Comparison of ENCODE assay signal across 21 mouse cellular contexts in genomic region chr2:155246231-155246630, GRCm38 (mm10). TPM values are rescaled to one million over a fixed set of nuclear protein-coding genes. Genes with fewer than 3 reads are reported as not detected.
A peak's percentile ranks its signal among the peaks of the same experiment; 100 is the strongest.
DNase-seq lines count a peak whose midpoint lies in the region; ATAC-seq and TF ChIP-seq lines count a peak whose summit lies in the region.
"Had no signal": no experiment of that assay in that cellular context is flagged by ENCODE, and none has a peak within 500 bp of the region (broad histone marks: within the 10 kb centered on the region; RNA-seq: fewer than 3 reads in every experiment).

No protein-coding gene starts in this region.

- ATAC-seq in heart, embryonic 11.5 days (replicated peaks; ENCODE audit: insufficient number of reproducible peaks, low FRiP score, low TSS enrichment) = no peak; the same call in 1 of the 2 replicates
- ATAC-seq in heart, embryonic 15.5 days (replicated peaks; ENCODE audit: insufficient number of reproducible peaks, insufficient read depth, low FRiP score, low read depth) = 0 out of 2 replicates have a peak, but pooled peaks have one; percentile 41
- no peak for ATAC-seq in intestine, postnatal 0 days
- no peak for ATAC-seq in hindbrain, embryonic 12.5 days (ENCODE audit: low FRiP score)
- ATAC-seq: intestine, embryonic 15.5 days had no signal

- peak; percentile 21 for DNase-seq in cerebellum, adult 11 months
- no peak for DNase-seq in cerebellum, adult 11-12 months
- no peak for DNase-seq in heart, embryonic 10.5 days (ENCODE audit: low spot score)
- no peak for DNase-seq in kidney, postnatal 4 days
- DNase-seq: gastrocnemius, adult 2 months; liver, embryonic 13.5 days; lung, postnatal 4 days; right cerebral cortex, postnatal 25 days; thymus, adult 2 months had no signal

- no peak overlapping the region for H3K4me3 ChIP-seq in heart, embryonic 11.5 days (ENCODE audit: low read depth, low read length)
- no peak overlapping the region for H3K4me3 ChIP-seq in heart, embryonic 10.5 days
- H3K4me3 ChIP-seq in heart, embryonic 15.5 days = no peak overlapping the region
- H3K4me3 ChIP-seq in intestine, postnatal 0 days (ENCODE audit: low read depth, low read length) = no peak overlapping the region
- no peak overlapping the region for H3K4me3 ChIP-seq in hindbrain, embryonic 12.5 days
- H3K4me3 ChIP-seq: forebrain, embryonic 10.5 days; gastrocnemius, adult 2 months; heart, adult 2 months; hindbrain, embryonic 15.5 days; intestine, embryonic 15.5 days; limb, embryonic 13.5 days; liver, embryonic 13.5 days; lung, embryonic 15.5 days; midbrain, embryonic 10.5 days had no signal

- WGBS in heart, embryonic 11.5 days (ENCODE audit: insufficient replicate concordance) = 54% methylated on average over 4 of the region's 4 CpGs
- WGBS in heart, embryonic 10.5 days = 67% methylated on average over 4 of the region's 4 CpGs
- 47% methylated on average over 4 of the region's 4 CpGs for WGBS in heart, embryonic 15.5 days
- WGBS in intestine, postnatal 0 days = 92% methylated on average over 4 of the region's 4 CpGs
- 95% methylated on average over 4 of the region's 4 CpGs for WGBS in hindbrain, embryonic 12.5 days

- TF ChIP-seq CTCF in intestine, postnatal 0 days (IDR thresholded peaks at IDR 0.05; ENCODE audit: low read depth) = no peak

- H3K9me3 ChIP-seq in heart, embryonic 11.5 days (replicated peaks; ENCODE audit: control insufficient read depth, low read length) = no peaks in the 10 kb centered on the region
- no peaks in the 10 kb centered on the region for H3K9me3 ChIP-seq in heart, embryonic 10.5 days
- H3K9me3 ChIP-seq in heart, embryonic 15.5 days (replicated peaks) = no peaks in the 10 kb centered on the region
- no peaks in the 10 kb centered on the region for H3K9me3 ChIP-seq in intestine, postnatal 0 days (ENCODE audit: control insufficient read depth)
- no peaks in the 10 kb centered on the region for H3K9me3 ChIP-seq in hindbrain, embryonic 12.5 days (replicated peaks)
- H3K9me3 ChIP-seq: forebrain, embryonic 10.5 days; hindbrain, embryonic 15.5 days; intestine, embryonic 15.5 days; limb, embryonic 13.5 days; liver, embryonic 13.5 days; lung, embryonic 15.5 days; midbrain, embryonic 10.5 days had no signal

- peaks cover 63% of the 10 kb centered on the region for H3K36me3 ChIP-seq in heart, embryonic 11.5 days (ENCODE audit: control insufficient read depth, insufficient read depth, low read length)
- H3K36me3 ChIP-seq in heart, embryonic 10.5 days = peaks cover 90% of the 10 kb centered on the region
- H3K36me3 ChIP-seq in heart, embryonic 15.5 days = peaks cover 84% of the 10 kb centered on the region
- H3K36me3 ChIP-seq in intestine, postnatal 0 days (ENCODE audit: control insufficient read depth, insufficient read depth) = peaks cover 87% of the 10 kb centered on the region
- H3K36me3 ChIP-seq in hindbrain, embryonic 12.5 days = peaks cover 91% of the 10 kb centered on the region

- no peak overlapping the region for H3K4me2 ChIP-seq in heart, embryonic 11.5 days
- H3K4me2 ChIP-seq in heart, embryonic 15.5 days = no peak overlapping the region
- no peak overlapping the region for H3K4me2 ChIP-seq in intestine, postnatal 0 days (replicated peaks; ENCODE audit: low read depth)
- no peak overlapping the region for H3K4me2 ChIP-seq in hindbrain, embryonic 12.5 days (replicated peaks)
- H3K4me2 ChIP-seq: hindbrain, embryonic 15.5 days; intestine, embryonic 15.5 days; limb, embryonic 13.5 days; liver, embryonic 13.5 days; lung, embryonic 15.5 days had no signal

- H3K9ac ChIP-seq in heart, embryonic 11.5 days (ENCODE audit: low read depth, low read length) = 0 out of 2 replicates have a peak overlapping the region, but pooled peaks have one; percentile 4
- no peak overlapping the region for H3K9ac ChIP-seq in heart, embryonic 15.5 days
- H3K9ac ChIP-seq in intestine, postnatal 0 days (ENCODE audit: low read depth, low read length) = no peak overlapping the region
- H3K9ac ChIP-seq in hindbrain, embryonic 12.5 days = no peak overlapping the region
- H3K9ac ChIP-seq: hindbrain, embryonic 15.5 days; intestine, embryonic 15.5 days; limb, embryonic 13.5 days; liver, embryonic 13.5 days; lung, embryonic 15.5 days had no signal

- no peak overlapping the region; the same call in 1 of the 2 replicates for H3K27ac ChIP-seq in heart, embryonic 11.5 days (ENCODE audit: low read depth, low read length)
- no peak overlapping the region for H3K27ac ChIP-seq in heart, embryonic 10.5 days
- H3K27ac ChIP-seq in heart, embryonic 15.5 days = peak overlapping the region; percentile 58; the same call in 1 of the 2 replicates
- H3K27ac ChIP-seq in intestine, postnatal 0 days (ENCODE audit: low read depth, low read length) = no peak overlapping the region
- no peak overlapping the region for H3K27ac ChIP-seq in hindbrain, embryonic 12.5 days
- H3K27ac ChIP-seq: forebrain, embryonic 10.5 days; gastrocnemius, adult 2 months; heart, adult 2 months; hindbrain, embryonic 15.5 days; intestine, embryonic 15.5 days; limb, embryonic 13.5 days; liver, embryonic 13.5 days; lung, embryonic 15.5 days; midbrain, embryonic 10.5 days had no signal

- peaks cover 8% of the 10 kb centered on the region; the same call in 1 of the 2 replicates for H3K4me1 ChIP-seq in heart, embryonic 11.5 days (ENCODE audit: control insufficient read depth, insufficient read depth, low read length)
- H3K4me1 ChIP-seq in heart, embryonic 10.5 days = peaks cover 13% of the 10 kb centered on the region; the same call in 1 of the 2 replicates
- H3K4me1 ChIP-seq in heart, embryonic 15.5 days (replicated peaks) = peaks cover 15% of the 10 kb centered on the region
- H3K4me1 ChIP-seq in intestine, postnatal 0 days (replicated peaks; ENCODE audit: control insufficient read depth, insufficient read depth, low read length) = no peaks in the 10 kb centered on the region
- no peaks in the 10 kb centered on the region for H3K4me1 ChIP-seq in hindbrain, embryonic 12.5 days
- H3K4me1 ChIP-seq: forebrain, embryonic 10.5 days; hindbrain, embryonic 15.5 days; intestine, embryonic 15.5 days; limb, embryonic 13.5 days; liver, embryonic 13.5 days; lung, embryonic 15.5 days; midbrain, embryonic 10.5 days had no signal

- H3K27me3 ChIP-seq in heart, embryonic 11.5 days (ENCODE audit: control insufficient read depth, insufficient read depth, low read length) = no peaks in the 10 kb centered on the region
- no peaks in the 10 kb centered on the region for H3K27me3 ChIP-seq in heart, embryonic 10.5 days (ENCODE audit: insufficient read depth, poor library complexity, severe bottlenecking)
- no peaks in the 10 kb centered on the region for H3K27me3 ChIP-seq in heart, embryonic 15.5 days
- H3K27me3 ChIP-seq in intestine, postnatal 0 days (replicated peaks; ENCODE audit: control insufficient read depth, insufficient read depth, low read length) = no peaks in the 10 kb centered on the region
- no peaks in the 10 kb centered on the region for H3K27me3 ChIP-seq in hindbrain, embryonic 12.5 days
- H3K27me3 ChIP-seq: CH12.LX; hindbrain, embryonic 15.5 days; intestine, embryonic 15.5 days; limb, embryonic 13.5 days; liver, embryonic 13.5 days; lung, embryonic 15.5 days had no signal

RNA-seq across cellular contexts. Expression of gene Dynlrb1, which starts 9.9 kb away (rescaled TPM):
- 427 and 429 TPM in 2 replicates for polyA plus RNA-seq in heart, embryonic 11.5 days (2014; fragmentation: Nextera tagmentation; extraction: Ambion mirVana)
- polyA plus RNA-seq in heart, embryonic 10.5 days (2016; fragmentation: Nextera tagmentation; extraction: Ambion mirVana) = 380 and 389 TPM in 2 replicates
- 375 and 381 TPM in 2 replicates for polyA plus RNA-seq in heart, embryonic 15.5 days (2015; fragmentation: Nextera tagmentation; extraction: Ambion mirVana)
- 327 and 342 TPM in 2 replicates for polyA plus RNA-seq in intestine, postnatal 0 days (2015; fragmentation: Nextera tagmentation; extraction: Ambion mirVana)
- polyA plus RNA-seq in hindbrain, embryonic 12.5 days (2016; fragmentation: Nextera tagmentation; extraction: Ambion mirVana) = 438 and 451 TPM in 2 replicates

RNA-seq across cellular contexts. Expression of gene Map1lc3a, which starts 29.9 kb away (rescaled TPM):
- polyA plus RNA-seq in heart, embryonic 11.5 days (2014; fragmentation: Nextera tagmentation; extraction: Ambion mirVana) = 187 and 189 TPM in 2 replicates
- 140 and 172 TPM in 2 replicates for polyA plus RNA-seq in heart, embryonic 10.5 days (2016; fragmentation: Nextera tagmentation; extraction: Ambion mirVana)
- polyA plus RNA-seq in heart, embryonic 15.5 days (2015; fragmentation: Nextera tagmentation; extraction: Ambion mirVana) = 354 and 380 TPM in 2 replicates
- 158 and 168 TPM in 2 replicates for polyA plus RNA-seq in intestine, postnatal 0 days (2015; fragmentation: Nextera tagmentation; extraction: Ambion mirVana)
- 229 and 254 TPM in 2 replicates for polyA plus RNA-seq in hindbrain, embryonic 12.5 days (2016; fragmentation: Nextera tagmentation; extraction: Ambion mirVana)
